Mouse (Mus musculus) hindbrain, embryonic 12.5 days (tissue): ENCODE measurements around the gene Hoxc10. TPM values are rescaled to one million over a fixed set of nuclear protein-coding genes. Genes with fewer than 3 reads are reported as not detected.

Source experiments
- ATAC-seq: fragments of 200-750 bp; cut with Nextera tagmentation; 2 replicates; pipeline ENCODE4 v1.8.0; 2017; ENCODE audit warnings: moderate TSS enrichment; ENCODE audit not compliant: low FRiP score
- H3K27ac ChIP-seq: fragments of 300-500 bp; sonication (generic); 2 replicates; pipeline ENCODE4 v1.5.1; 2016; ENCODE audit warnings: mild to moderate bottlenecking
- H3K27me3 ChIP-seq: fragments of 300-500 bp; sonication (generic); 2 replicates; pipeline ENCODE4 v1.6.1; 2016; ENCODE audit warnings: mild to moderate bottlenecking
- H3K36me3 ChIP-seq: fragments of 300-500 bp; sonication (generic); 2 replicates; pipeline ENCODE4 v1.6.1; 2016; ENCODE audit warnings: mild to moderate bottlenecking
- H3K4me1 ChIP-seq: fragments of 300-500 bp; sonication (generic); 2 replicates; pipeline ENCODE4 v1.6.1; 2016
- H3K4me2 ChIP-seq: fragments of 300-500 bp; sonication (generic); replicated peaks from 2 replicates; pipeline ENCODE4 v1.6.1; 2016; ENCODE audit warnings: mild to moderate bottlenecking
- H3K4me3 ChIP-seq: fragments of 300-500 bp; sonication (generic); 2 replicates; pipeline ENCODE4 v1.5.1; 2016; ENCODE audit warnings: mild to moderate bottlenecking
- H3K9ac ChIP-seq: fragments of 300-500 bp; sonication (generic); 2 replicates; pipeline ENCODE4 v1.6.1; 2016; ENCODE audit warnings: mild to moderate bottlenecking, moderate library complexity
- H3K9me3 ChIP-seq: fragments of 300-500 bp; sonication (generic); replicated peaks from 2 replicates; pipeline ENCODE4 v1.6.1; 2016; ENCODE audit warnings: mild to moderate bottlenecking
- WGBS: fragments of 180-500 bp; shearing (Covaris S2); methylation state at CpG from one replicate; pipeline ENCODE4 v1.1.7; 2016; 5-methylcytosine and 5-hydroxymethylcytosine counted together
- polyA plus RNA-seq: library from polyadenylated mRNA; unstranded; fragments of >200 nt; fragmentation: Nextera tagmentation; extraction: Ambion mirVana; gene quantifications from 2 replicates; pipeline ENCODE4 v1.2.1, GENCODE M21; 2016

Hoxc10 gene
- not detected in 2 replicates for polyA plus RNA-seq

GRCm38 (mm10) chr15:102966776-102967311 lies at the start of gene Hoxc10:
TSS of gene Hoxc10 (plus strand) at chr15:102966796.
- Histone ChIP-seq H3K9ac (no peak within 1 kb of the TSS), H3K4me3 (peak within 1 kb of the TSS; percentile 1; the same call in 1 of the 2 replicates), H3K9me3 (no peaks in the 10 kb centered on the region), H3K4me2 (peak within 1 kb of the TSS; percentile 17; the same call in 1 of the 2 replicates), H3K27ac (no peak within 1 kb of the TSS), H3K36me3 (no peaks in the 10 kb centered on the region), H3K4me1 (0 out of 2 replicates have a peak, but pooled peaks cover 7% of the 10 kb centered on the region), H3K27me3 (peaks cover 97% of the 10 kb centered on the region)
- no peak; the same call in 1 of the 2 replicates for ATAC-seq
- 1% methylated on average over 27 of the region's 27 CpGs for WGBS

- Histone ChIP-seq H3K4me3 (no peak overlapping the region), H3K36me3 (no peaks in the 10 kb centered on the region), H3K4me1 (peaks cover 12% of the 10 kb centered on the region), H3K27me3 (peaks cover 96% of the 10 kb centered on the region), H3K4me2 (no peak overlapping the region), H3K9me3 (no peaks in the 10 kb centered on the region), H3K27ac (no peak overlapping the region), H3K9ac (no peak overlapping the region)
- WGBS: under 1% methylated on average over 20 of the region's 20 CpGs
- ATAC-seq: no peak
These were observed 48.5 kb upstream of the Hoxc10 start for GRCm38 (mm10) chr15:102917972-102918572.

- no peaks in the 10 kb centered on the region for H3K9me3 ChIP-seq
- H3K27me3 ChIP-seq: peaks cover 96% of the 10 kb centered on the region
- H3K4me3 ChIP-seq: no peak overlapping the region
- no peaks in the 10 kb centered on the region for H3K36me3 ChIP-seq
- 3% methylated on average over 7 of the region's 7 CpGs for WGBS
- no peak overlapping the region for H3K27ac ChIP-seq
- no peak overlapping the region for H3K9ac ChIP-seq
- H3K4me1 ChIP-seq: peaks cover 12% of the 10 kb centered on the region
- H3K4me2 ChIP-seq: no peak overlapping the region
- no peak for ATAC-seq
These were observed 47.9 kb upstream of the Hoxc10 start for GRCm38 (mm10) chr15:102918611-102919265.

GRCm38 (mm10) chr15:102919336-102920180 lies 47.0 kb upstream of the Hoxc10 start:
- Histone ChIP-seq H3K27me3 (peaks cover 99% of the 10 kb centered on the region), H3K9ac (no peak overlapping the region), H3K4me3 (no peak overlapping the region), H3K9me3 (no peaks in the 10 kb centered on the region), H3K27ac (no peak overlapping the region), H3K4me2 (no peak overlapping the region), H3K36me3 (no peaks in the 10 kb centered on the region), H3K4me1 (peaks cover 12% of the 10 kb centered on the region)
- no peak for ATAC-seq
- 2% methylated on average over 12 of the region's 12 CpGs for WGBS

GRCm38 (mm10) chr15:102920619-102921018 lies 46.0 kb upstream of the Hoxc10 start:
- Histone ChIP-seq H3K27me3 (peaks cover 98% of the 10 kb centered on the region), H3K36me3 (no peaks in the 10 kb centered on the region), H3K4me3 (peak overlapping the region; percentile 16), H3K4me1 (peaks cover 12% of the 10 kb centered on the region), H3K9ac (no peak overlapping the region), H3K27ac (no peak overlapping the region), H3K9me3 (no peaks in the 10 kb centered on the region), H3K4me2 (peak overlapping the region; percentile 37)
- 1% methylated on average over 19 of the region's 20 CpGs for WGBS
- ATAC-seq: peak; percentile 90

GRCm38 (mm10) chr15:102921053-102922011 lies 45.3 kb upstream of the Hoxc10 start, which contains the start of gene Hoxc13:
TSS of gene Hoxc13 (plus strand) at chr15:102921103.
- ATAC-seq: peak; percentile 61
- Histone ChIP-seq H3K9ac (no peak within 1 kb of the TSS), H3K4me1 (peaks cover 12% of the 10 kb centered on the region), H3K4me2 (peak within 1 kb of the TSS; percentile 37), H3K27me3 (peaks cover 98% of the 10 kb centered on the region), H3K9me3 (no peaks in the 10 kb centered on the region), H3K4me3 (peak within 1 kb of the TSS; percentile 16), H3K36me3 (no peaks in the 10 kb centered on the region), H3K27ac (no peak within 1 kb of the TSS)
- 2% methylated on average over 73 of the region's 88 CpGs for WGBS

- 0% methylated on average over 24 of the region's 24 CpGs for WGBS
- Histone ChIP-seq H3K4me1 (peaks cover 12% of the 10 kb centered on the region), H3K9me3 (no peaks in the 10 kb centered on the region), H3K27ac (no peak overlapping the region), H3K4me3 (no peak overlapping the region; the same call in 1 of the 2 replicates), H3K36me3 (no peaks in the 10 kb centered on the region), H3K4me2 (no peak overlapping the region), H3K27me3 (peaks cover 98% of the 10 kb centered on the region), H3K9ac (no peak overlapping the region)
- ATAC-seq: no peak
These were observed 44.6 kb upstream of the Hoxc10 start for GRCm38 (mm10) chr15:102922012-102922362.

GRCm38 (mm10) chr15:102922636-102923500 lies 43.7 kb upstream of the Hoxc10 start:
- H3K4me2 ChIP-seq: no peak overlapping the region
- H3K36me3 ChIP-seq: no peaks in the 10 kb centered on the region
- H3K4me1 ChIP-seq: peaks cover 12% of the 10 kb centered on the region
- peaks cover 98% of the 10 kb centered on the region for H3K27me3 ChIP-seq
- H3K4me3 ChIP-seq: no peak overlapping the region
- no peak overlapping the region for H3K9ac ChIP-seq
- H3K27ac ChIP-seq: no peak overlapping the region
- WGBS: 6% methylated on average over 6 of the region's 6 CpGs
- ATAC-seq: no peak
- no peaks in the 10 kb centered on the region for H3K9me3 ChIP-seq

- H3K4me2 ChIP-seq: no peak overlapping the region
- under 1% methylated on average over 40 of the region's 40 CpGs for WGBS
- ATAC-seq: no peak
These were observed 39.5 kb upstream of the Hoxc10 start for GRCm38 (mm10) chr15:102927032-102927645.

GRCm38 (mm10) chr15:102931706-102932358 lies 34.8 kb upstream of the Hoxc10 start:
- no peak for ATAC-seq
- Histone ChIP-seq H3K27me3 (peaks cover 99% of the 10 kb centered on the region), H3K36me3 (no peaks in the 10 kb centered on the region), H3K9me3 (no peaks in the 10 kb centered on the region), H3K4me1 (no peaks in the 10 kb centered on the region), H3K9ac (no peak overlapping the region), H3K27ac (no peak overlapping the region), H3K4me2 (no peak overlapping the region), H3K4me3 (no peak overlapping the region)
- WGBS: under 1% methylated on average over 23 of the region's 23 CpGs

More at GRCm38 (mm10) chr15:102927032-102927645, 39.5 kb upstream of the Hoxc10 start:
- H3K9ac ChIP-seq: no peak overlapping the region
- no peaks in the 10 kb centered on the region for H3K4me1 ChIP-seq
- H3K27me3 ChIP-seq: peaks cover 98% of the 10 kb centered on the region
- H3K27ac ChIP-seq: no peak overlapping the region
- no peak overlapping the region for H3K4me3 ChIP-seq
- H3K9me3 ChIP-seq: no peaks in the 10 kb centered on the region
- no peaks in the 10 kb centered on the region for H3K36me3 ChIP-seq
